Mouse (Mus musculus): ENCODE results near the gene Xlr4a.
A peak's percentile ranks its signal among the peaks of the same experiment; 100 is the strongest.
"Not testable (repeated sequence)": the region's sequence is repeated elsewhere in the genome, so short reads cannot be mapped to it uniquely, and the experiment has no call there.

Gene Xlr4a

GRCm38 (mm10) chrX:73082267-73083055 is at the start of gene Xlr4a:
Xlr4a (minus strand) TSS chrX:73082478.
- not testable (repeated sequence) for DNase-seq

- DNase-seq = not testable (repeated sequence)
These were observed 40.9 kb upstream of the Xlr4a start for GRCm38 (mm10) chrX:73122859-73123829.

- DNase-seq = not testable (repeated sequence)
These were observed 34.5 kb upstream of the Xlr4a start, which contains the start of gene Gm14685 for GRCm38 (mm10) chrX:73116747-73117146. Gm14685 (plus strand) TSS chrX:73117047.

- peak in 1 of 2 experiments; percentile 23 for DNase-seq
These were observed 14.7 kb upstream of the Xlr4a start, which contains the start of gene Xlr3a for GRCm38 (mm10) chrX:73096941-73097508. Xlr3a (minus strand) TSS chrX:73097095.

- not testable (repeated sequence) for DNase-seq
These were observed 15.4 kb downstream of the Xlr4a start for GRCm38 (mm10) chrX:73066765-73067312.

- DNase-seq = no peak
These were observed 17.9 kb downstream of the Xlr4a start, which contains the start of gene Pnma3 for GRCm38 (mm10) chrX:73064415-73064793. Pnma3 (plus strand) TSS chrX:73064787.

- peak in 1 of 2 experiments; percentile 23 for DNase-seq
These were observed 18.5 kb downstream of the Xlr4a start for GRCm38 (mm10) chrX:73063512-73064414.

GRCm38 (mm10) chrX:73062323-73062722 is 20.0 kb downstream of the Xlr4a start:
- no peak for DNase-seq

GRCm38 (mm10) chrX:73061528-73061927 is 20.8 kb downstream of the Xlr4a start:
- DNase-seq = no peak

GRCm38 (mm10) chrX:73053860-73054563 is 28.3 kb downstream of the Xlr4a start:
- DNase-seq = peak; percentile 92 to 94

GRCm38 (mm10) chrX:73039666-73040065 is 42.6 kb downstream of the Xlr4a start:
- DNase-seq = no peak

- DNase-seq = no peak
These were observed 43.4 kb downstream of the Xlr4a start for GRCm38 (mm10) chrX:73038831-73039230.

- DNase-seq = no peak
These were observed 45.3 kb downstream of the Xlr4a start, which contains the start of gene Pnma5 for GRCm38 (mm10) chrX:73037003-73037402. Pnma5 (minus strand) TSS chrX:73037103.

Data from lung, postnatal 4 days (tissue).